Mouse (Mus musculus) spleen, adult 2 months (tissue): ENCODE measurements around the gene Mif. TPM values are rescaled to one million over a fixed set of nuclear protein-coding genes. Genes with fewer than 3 reads are reported as not detected.

Experiments
- DNase-seq, 2 experiments: peaks; one replicate each; pipeline versions ENCODE4 v3.0.0 to v3.0.0-alpha.2; 2012 to 2021; ENCODE audit warnings: low spot score in 2 of 2, low read depth in 1 of 2
- H3K27ac ChIP-seq: fragments of 200-500 bp; 2 replicates; pipeline ENCODE4 v1.5.1; 2012; ENCODE audit warnings: low read length, inconsistent platforms; ENCODE audit not compliant: insufficient read depth
- H3K27me3 ChIP-seq: fragments of 200-500 bp; 2 replicates; pipeline ENCODE4 v1.6.1; 2012; ENCODE audit warnings: mild to moderate bottlenecking, moderate library complexity, low read length, inconsistent platforms; ENCODE audit not compliant: control insufficient read depth, insufficient read depth
- H3K36me3 ChIP-seq: fragments of 200-500 bp; 2 replicates; pipeline ENCODE4 v1.6.1; 2012; ENCODE audit warnings: mild to moderate bottlenecking, low read length, inconsistent platforms; ENCODE audit not compliant: control insufficient read depth, insufficient read depth
- H3K4me1 ChIP-seq: fragments of 200-500 bp; 2 replicates; pipeline ENCODE4 v1.6.1; 2011; ENCODE audit warnings: inconsistent platforms; ENCODE audit not compliant: control insufficient read depth, insufficient read depth, insufficient read length
- H3K4me3 ChIP-seq: fragments of 200-500 bp; 2 replicates; pipeline ENCODE4 v1.5.1; 2011; ENCODE audit warnings: mild to moderate bottlenecking, inconsistent platforms; ENCODE audit not compliant: insufficient read depth, insufficient read length; ENCODE audit errors: extremely low read depth
- CTCF ChIP-seq: fragments of 200-500 bp; IDR thresholded peaks from 2 replicates; pipeline ENCODE4 v1.5.1; 2011; ENCODE audit warnings: mild to moderate bottlenecking, inconsistent platforms; ENCODE audit not compliant: insufficient read depth, insufficient read length, insufficient replicate concordance; ENCODE audit errors: extremely low read depth
- POLR2A ChIP-seq: fragments of 200-500 bp; IDR thresholded peaks from 2 replicates; pipeline ENCODE4 v1.6.1; 2011; ENCODE audit warnings: low read depth, low read length, inconsistent platforms
- WGBS: fragments of 180-500 bp; shearing (Covaris S2); methylation state at CpG from one replicate; pipeline ENCODE4 v1.1.7; 2018; 5-methylcytosine and 5-hydroxymethylcytosine counted together
- polyA plus RNA-seq: library from polyadenylated mRNA; depleted of rRNA; stranded (reverse); fragments of >200 nt; gene quantifications from 2 replicates; pipeline ENCODE4 v1.2.3, GENCODE M21; 2012

Mif gene
- polyA plus RNA-seq, 1 experiment: 677 TPM

DNA sequence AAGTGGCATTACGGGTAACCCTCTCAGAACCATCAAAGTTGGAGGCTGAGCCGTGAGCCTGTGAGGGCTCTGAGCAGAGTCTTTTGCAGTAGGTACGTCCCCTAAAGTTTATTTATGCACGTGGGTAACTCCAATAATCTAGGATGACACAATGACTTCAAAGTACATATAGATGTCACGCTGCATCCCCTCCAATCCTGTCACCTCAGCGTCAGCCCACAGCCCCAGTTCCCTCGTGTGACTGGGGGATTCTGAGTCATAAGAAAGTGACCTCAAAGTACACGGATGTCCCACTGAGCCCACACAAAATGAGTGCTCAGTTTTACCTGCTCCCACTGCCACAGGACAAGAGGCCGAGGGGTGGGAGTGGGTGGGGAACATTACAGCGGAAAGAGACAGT is 20.9 kb downstream of the Mif start:
- Histone ChIP-seq H3K27me3 (no peaks in the 10 kb centered on the region), H3K4me1 (peaks cover 8% of the 10 kb centered on the region; the same call in 1 of the 2 replicates), H3K36me3 (no peaks in the 10 kb centered on the region), H3K27ac (no peak overlapping the region), H3K4me3 (no peak overlapping the region)
- WGBS: 83% methylated on average over 10 of the region's 10 CpGs
- DNase-seq: no peak
- TF ChIP-seq CTCF: no peak
- TF ChIP-seq POLR2A: no peak

DNA sequence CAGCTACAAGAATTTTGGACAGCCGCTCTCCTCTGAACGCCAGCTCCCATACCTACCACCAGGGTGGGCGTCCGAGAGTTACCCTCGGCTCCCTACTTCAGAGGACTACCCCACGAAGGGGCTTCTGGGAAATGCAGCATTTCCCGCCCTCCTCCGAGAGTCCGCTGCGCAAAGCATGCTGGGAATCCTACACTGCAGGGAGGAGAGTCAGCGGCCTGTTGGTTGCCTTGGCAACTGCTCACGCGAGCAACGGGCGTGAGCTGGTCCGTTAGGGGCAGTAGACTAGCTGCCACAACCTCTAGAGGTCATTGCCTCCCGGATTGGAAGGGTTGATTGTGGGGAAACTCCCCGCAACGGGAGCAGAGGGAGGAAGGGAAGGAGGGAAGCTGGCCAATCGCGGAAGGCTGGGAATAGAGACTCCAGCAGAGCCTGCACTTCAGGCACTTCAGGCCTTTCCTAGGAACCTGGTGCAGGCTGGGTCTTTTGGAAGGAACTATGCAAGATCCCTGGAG is 22.7 kb downstream of the Mif start, which contains the start of gene Gstt2:
Gene Gstt2, minus strand, starts transcription at position 177 of the 512 bp plus-strand sequence.
- Histone ChIP-seq H3K36me3 (no peaks in the 10 kb centered on the region), H3K27me3 (no peaks in the 10 kb centered on the region), H3K4me3 (peak within 1 kb of the TSS; percentile 78), H3K4me1 (peaks cover 13% of the 10 kb centered on the region; the same call in 1 of the 2 replicates), H3K27ac (peak within 1 kb of the TSS; percentile 62)
- TF ChIP-seq CTCF (no peak), POLR2A (no peak)
- peak; percentile 32 to 78 for DNase-seq
- 1% methylated on average over 21 of the region's 21 CpGs for WGBS

DNA sequence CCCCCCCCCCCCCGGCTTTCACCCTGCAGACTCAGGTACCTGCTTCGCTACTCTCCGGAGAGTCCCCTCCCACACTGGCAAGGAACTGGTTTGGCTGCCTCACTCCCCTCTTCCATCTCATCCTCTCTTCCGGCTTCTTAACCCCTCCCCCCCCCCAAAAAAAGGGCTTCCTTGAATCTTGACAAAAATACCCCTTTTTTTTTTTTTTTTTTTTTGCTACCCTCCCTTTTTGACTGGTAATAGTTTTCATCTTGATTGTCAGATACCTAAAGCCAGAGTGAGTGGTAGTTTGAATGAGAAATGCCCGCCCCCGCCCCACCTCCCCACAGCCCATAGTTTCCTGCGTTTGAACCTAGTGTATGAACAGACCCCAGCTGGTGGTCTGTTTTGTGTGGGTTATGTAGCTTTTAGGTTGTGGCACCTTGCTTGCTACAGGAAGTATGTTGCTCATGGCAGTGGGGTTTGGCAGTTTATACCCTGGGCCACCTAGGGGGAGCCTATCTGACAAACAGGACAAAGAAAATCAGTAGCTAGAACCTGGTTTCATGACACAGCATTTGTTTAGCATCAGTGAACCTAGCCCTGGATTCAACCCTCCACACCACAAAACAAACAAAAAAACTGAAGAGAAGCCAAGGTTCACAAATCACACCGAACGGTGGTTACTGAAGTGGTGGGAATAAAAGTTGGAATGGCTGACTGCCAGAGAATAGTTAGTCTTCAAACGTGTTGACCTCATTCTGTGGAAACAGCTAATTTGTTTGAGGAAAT is 24.1 kb downstream of the Mif start:
- WGBS: 2% methylated on average over 8 of the region's 10 CpGs
- no peaks in the 10 kb centered on the region for H3K36me3 ChIP-seq
- H3K27ac ChIP-seq: no peak overlapping the region; the same call in 1 of the 2 replicates
- DNase-seq: peak in 1 of 2 experiments; percentile 62
- TF ChIP-seq CTCF (no peak), POLR2A (no peak)
- peaks cover 13% of the 10 kb centered on the region; the same call in 1 of the 2 replicates for H3K4me1 ChIP-seq
- no peaks in the 10 kb centered on the region for H3K27me3 ChIP-seq
- H3K4me3 ChIP-seq: peak overlapping the region; percentile 7; the same call in 1 of the 2 replicates

DNA sequence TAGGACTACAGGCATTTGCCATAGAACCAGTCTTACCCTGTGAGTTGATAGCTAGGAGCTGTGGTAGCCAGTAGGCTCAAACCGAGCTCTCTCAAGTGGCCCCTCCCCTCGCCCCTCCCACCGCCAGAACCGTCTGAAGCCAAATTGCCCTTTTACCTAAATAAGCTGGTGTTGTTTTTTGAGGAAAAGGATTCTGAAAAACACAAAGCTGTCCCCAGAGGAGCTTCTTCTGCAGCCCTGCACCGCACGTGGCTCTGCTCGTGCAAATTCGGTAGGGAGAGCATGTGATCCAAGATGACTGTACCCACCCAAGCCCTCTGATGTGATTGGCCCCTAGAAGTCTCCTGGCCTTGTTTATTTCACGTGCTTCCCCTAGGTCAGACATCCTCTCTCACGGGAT is 24.7 kb downstream of the Mif start:
- peak; percentile 57 to 77 for DNase-seq
- TF ChIP-seq POLR2A (no peak), CTCF (no peak)
- H3K27ac ChIP-seq: peak overlapping the region; percentile 78
- no peaks in the 10 kb centered on the region for H3K27me3 ChIP-seq
- under 1% methylated on average over 10 of the region's 10 CpGs for WGBS
- H3K36me3 ChIP-seq: no peaks in the 10 kb centered on the region
- H3K4me3 ChIP-seq: peak overlapping the region; percentile 54
- peaks cover 13% of the 10 kb centered on the region; the same call in 1 of the 2 replicates for H3K4me1 ChIP-seq

DNA sequence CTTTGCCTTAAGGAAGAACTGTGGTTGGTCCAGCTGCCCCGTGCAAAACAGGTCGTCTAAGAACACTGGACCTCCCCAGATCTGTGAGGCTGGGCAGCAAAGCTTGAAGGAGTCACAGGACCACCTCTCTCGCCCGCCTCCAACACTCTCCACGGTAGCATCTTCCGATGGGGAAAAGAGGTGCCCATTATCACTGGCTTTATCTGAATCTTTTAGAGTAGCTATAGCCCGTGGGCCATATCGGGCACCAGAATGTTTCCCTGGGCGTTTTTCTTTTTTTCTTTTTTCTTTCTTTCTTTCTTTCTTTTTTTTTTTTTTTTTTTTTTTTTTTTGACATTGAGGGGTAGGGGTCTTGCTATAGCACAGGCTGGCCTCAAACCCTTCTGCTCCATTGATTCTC is 25.3 kb downstream of the Mif start:
- 7% methylated on average over 9 of the region's 9 CpGs for WGBS
- peak overlapping the region; percentile 61 for H3K4me3 ChIP-seq
- TF ChIP-seq CTCF: no peak
- TF ChIP-seq POLR2A: no peak
- H3K27me3 ChIP-seq: no peaks in the 10 kb centered on the region
- no peak for DNase-seq
- peaks cover 13% of the 10 kb centered on the region; the same call in 1 of the 2 replicates for H3K4me1 ChIP-seq
- H3K36me3 ChIP-seq: no peaks in the 10 kb centered on the region
- peak overlapping the region; percentile 78 for H3K27ac ChIP-seq

DNA sequence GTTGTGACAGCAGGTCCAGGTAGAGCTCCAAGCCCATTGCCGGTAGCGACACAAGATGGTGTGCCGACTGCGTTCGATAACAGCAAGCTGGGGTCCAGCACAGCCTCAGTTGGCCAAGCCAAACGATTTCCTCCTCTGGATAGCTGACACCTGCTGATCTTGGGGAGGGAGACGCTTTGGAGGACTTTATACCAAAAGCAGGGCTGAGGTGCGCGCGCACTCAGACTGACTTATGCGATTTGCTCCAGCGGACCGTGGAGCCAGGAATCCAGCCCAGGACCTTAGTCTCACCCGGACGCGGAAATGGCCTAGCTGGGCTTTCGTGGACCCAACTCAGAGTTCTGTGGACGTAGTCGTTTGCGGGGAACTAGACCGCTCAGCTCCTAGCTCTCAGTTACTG is 25.8 kb downstream of the Mif start:
- H3K4me1 ChIP-seq: peaks cover 13% of the 10 kb centered on the region; the same call in 1 of the 2 replicates
- peak overlapping the region; percentile 73 for H3K27ac ChIP-seq
- TF ChIP-seq POLR2A: no peak; the same call in 1 of the 2 replicates
- TF ChIP-seq CTCF: no peak
- peak overlapping the region; percentile 61 for H3K4me3 ChIP-seq
- 3% methylated on average over 21 of the region's 21 CpGs for WGBS
- no peaks in the 10 kb centered on the region for H3K27me3 ChIP-seq
- no peaks in the 10 kb centered on the region for H3K36me3 ChIP-seq
- peak; percentile 37 to 66 for DNase-seq
